Mouse (Mus musculus) kidney, adult 18-20 months (tissue): Measurements from ENCODE around the gene Rbm4.
"Not testable (repeated sequence)": the region's sequence is repeated elsewhere in the genome, so short reads cannot be mapped to it uniquely, and the experiment has no call there.

Source experiments
- DNase-seq: peaks from one replicate; pipeline ENCODE4 v3.0.0; 2021

Rbm4 gene

GRCm38 (mm10) chr19:4793831-4794422 is at the start of gene Rbm4:
Gene Rbm4, minus strand, starts transcription at chr19:4793901.
- DNase-seq: peak; percentile 98

GRCm38 (mm10) chr19:4842611-4843010 is 48.9 kb upstream of the Rbm4 start:
- DNase-seq: no peak

GRCm38 (mm10) chr19:4840848-4841247 is 47.1 kb upstream of the Rbm4 start:
- no peak for DNase-seq

GRCm38 (mm10) chr19:4839149-4839548 is 45.4 kb upstream of the Rbm4 start, which contains the start of the genes Ccs and Ccdc87:
Gene Ccs, minus strand, starts transcription at chr19:4839332.
Gene Ccdc87, plus strand, starts transcription at chr19:4839366.
- DNase-seq: peak; percentile 98

- no peak for DNase-seq
Observed at GRCm38 (mm10) chr19:4838526-4839140, 44.9 kb upstream of the Rbm4 start.

- no peak for DNase-seq
Observed at GRCm38 (mm10) chr19:4837049-4837448, 43.3 kb upstream of the Rbm4 start.

- peak; percentile 48 for DNase-seq
Observed at GRCm38 (mm10) chr19:4836096-4836495, 42.4 kb upstream of the Rbm4 start.

- no peak for DNase-seq
Observed at GRCm38 (mm10) chr19:4833977-4834376, 40.3 kb upstream of the Rbm4 start.

- peak; percentile 74 for DNase-seq
Observed at GRCm38 (mm10) chr19:4829156-4829555, 35.5 kb upstream of the Rbm4 start.

GRCm38 (mm10) chr19:4828444-4829114 is 34.9 kb upstream of the Rbm4 start:
- DNase-seq: peak; percentile 58

GRCm38 (mm10) chr19:4820678-4821303 is 27.1 kb upstream of the Rbm4 start:
- peak; percentile 89 for DNase-seq

- no peak for DNase-seq
Observed at GRCm38 (mm10) chr19:4817182-4817835, 23.6 kb upstream of the Rbm4 start.

- DNase-seq: no peak
Observed at GRCm38 (mm10) chr19:4813015-4813414, 19.3 kb upstream of the Rbm4 start.

- DNase-seq: not testable (repeated sequence)
Observed at GRCm38 (mm10) chr19:4812334-4812949, 18.7 kb upstream of the Rbm4 start.

- DNase-seq: no peak
Observed at GRCm38 (mm10) chr19:4811909-4812242, 18.2 kb upstream of the Rbm4 start.

- DNase-seq: peak; percentile 99
Observed at GRCm38 (mm10) chr19:4811063-4811908, 17.6 kb upstream of the Rbm4 start, which contains the start of the genes Gm21992 and Rbm14. Gene Gm21992, minus strand, starts transcription at chr19:4811612. Gene Rbm14, minus strand, starts transcription at chr19:4811634.

- DNase-seq: no peak
Observed at GRCm38 (mm10) chr19:4810746-4811062, 17.0 kb upstream of the Rbm4 start.

GRCm38 (mm10) chr19:4810309-4810708 is 16.6 kb upstream of the Rbm4 start:
- DNase-seq: no peak

- no peak for DNase-seq
Observed at GRCm38 (mm10) chr19:4803283-4803682, 9.6 kb upstream of the Rbm4 start.

- no peak for DNase-seq
Observed at GRCm38 (mm10) chr19:4802691-4803091, 9.0 kb upstream of the Rbm4 start.

- DNase-seq: no peak
Observed at GRCm38 (mm10) chr19:4799083-4799482, 5.4 kb upstream of the Rbm4 start.

- DNase-seq: no peak
Observed at GRCm38 (mm10) chr19:4797846-4798245, 4.1 kb upstream of the Rbm4 start.
